8 mouse cellular contexts compared by ENCODE assay signal in the genomic region with DNA sequence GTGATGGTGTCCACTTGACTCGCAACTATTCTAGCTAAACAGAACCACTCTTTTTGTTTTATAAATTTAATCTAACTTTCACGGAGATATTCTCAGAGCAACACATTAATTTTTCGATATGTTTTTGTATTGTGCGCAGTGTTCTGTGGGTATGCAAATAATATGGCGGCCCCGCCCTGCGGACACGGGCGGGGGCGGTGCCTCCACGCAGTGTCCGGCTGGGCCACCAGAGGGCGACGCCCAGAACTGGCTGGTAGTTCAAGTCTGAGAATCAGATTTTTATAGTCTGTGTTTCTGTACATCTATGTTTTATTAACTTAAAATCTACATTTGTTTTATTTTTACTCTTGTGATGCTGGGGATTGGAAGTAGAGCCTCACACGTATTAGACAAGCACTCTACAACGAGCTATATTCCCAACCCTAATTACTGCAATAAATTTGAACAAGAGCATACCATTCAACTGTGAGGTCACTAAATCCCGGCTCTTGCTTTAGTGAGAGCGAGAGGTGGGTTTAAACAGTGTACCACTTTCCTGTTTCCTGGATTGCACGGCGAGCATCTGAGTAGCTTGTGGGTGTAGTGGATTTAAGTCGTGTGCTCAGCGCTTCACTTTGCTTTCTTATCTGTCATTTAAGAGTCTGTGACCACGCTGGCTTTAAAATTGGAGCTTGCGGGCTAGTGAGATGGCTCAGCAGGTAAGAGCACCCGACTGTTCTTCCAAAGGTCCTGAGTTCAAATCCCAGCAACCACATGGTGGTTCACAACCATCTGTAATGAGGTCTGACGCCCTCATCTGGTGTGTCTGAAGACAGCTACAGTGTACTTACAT. TPM values are rescaled to one million over a fixed set of nuclear protein-coding genes. Genes with fewer than 3 reads are reported as not detected.
DNase-seq lines count a peak whose midpoint lies in the region; ATAC-seq lines count a peak whose summit lies in the region.

No protein-coding gene starts in this region.

- peak overlapping the region; percentile 64 for H3K27ac ChIP-seq in hindbrain, embryonic 16.5 days (ENCODE audit: low read depth, low read length)

- ATAC-seq in hindbrain, embryonic 16.5 days = peak; percentile 79

- peak overlapping the region; percentile 45 for H3K4me2 ChIP-seq in hindbrain, embryonic 16.5 days (ENCODE audit: low read length)

- H3K27me3 ChIP-seq in hindbrain, embryonic 16.5 days (replicated peaks; ENCODE audit: control insufficient read depth, insufficient read depth, low read length) = no peaks in the 10 kb centered on the region

- H3K4me1 ChIP-seq in hindbrain, embryonic 16.5 days (ENCODE audit: control insufficient read depth, insufficient read depth, low read depth, low read length) = peaks cover 12% of the 10 kb centered on the region

- H3K9ac ChIP-seq in hindbrain, embryonic 16.5 days (ENCODE audit: low read depth, low read length) = peak overlapping the region; percentile 41; the same call in 1 of the 2 replicates

- H3K36me3 ChIP-seq in hindbrain, embryonic 16.5 days (ENCODE audit: control insufficient read depth, insufficient read depth, low read length) = no peaks in the 10 kb centered on the region

- H3K9me3 ChIP-seq in hindbrain, embryonic 16.5 days (ENCODE audit: control insufficient read depth, low read length) = no peaks in the 10 kb centered on the region

- peak overlapping the region; percentile 14; the same call in 1 of the 2 replicates for H3K4me3 ChIP-seq in hindbrain, embryonic 16.5 days (ENCODE audit: low read length)

- peak; percentile 92 for DNase-seq in T-cell, adult 2 months (ENCODE audit: low spot score)
- DNase-seq in cerebellum, postnatal 25 days = peak; percentile 97 to 98
- peak; percentile 95 for DNase-seq in gastrocnemius, adult 18-20 months (ENCODE audit: low spot score)
- DNase-seq in left cerebral cortex, adult 18-20 months (ENCODE audit: low spot score in 2 of 2) = peak; percentile 91 to 94
- peak; percentile 94 to 96 for DNase-seq in lung, postnatal 4 days
- DNase-seq in retina, postnatal 1 day = peak; percentile 94
- peak; percentile 99 for DNase-seq in thymus, postnatal 4 days

- WGBS in hindbrain, embryonic 16.5 days = 21% methylated on average over 26 of the region's 26 CpGs

RNA-seq across cellular contexts. Expression of a gene that starts 1.8 kb away (rescaled TPM):
- total RNA-seq in gastrocnemius, adult 18-20 months (2021) = 1 to 10 TPM; 3.6 to 3.7 TPM
- 7.7 and 8.3 TPM in 2 replicates for polyA plus RNA-seq in hindbrain, embryonic 16.5 days (2015; fragmentation: Nextera tagmentation; extraction: Ambion mirVana)
- 1 to 10 TPM; 4.0 to 4.3 TPM for total RNA-seq in left cerebral cortex, adult 18-20 months (2021)

RNA-seq across cellular contexts. Expression of a gene that starts 56.0 kb away (rescaled TPM):
- total RNA-seq in gastrocnemius, adult 18-20 months (2021) = under 1 TPM; 0.21 to 0.32 TPM
- 4.4 and 9.0 TPM in 2 replicates for polyA plus RNA-seq in hindbrain, embryonic 16.5 days (2015; fragmentation: Nextera tagmentation; extraction: Ambion mirVana)
- total RNA-seq in left cerebral cortex, adult 18-20 months (2021) = 1 to 10 TPM; 1.4 to 1.7 TPM

Comparison
In these comparisons a context has a peak if more than half of its experiments do, and no peak if none do; other contexts are left out.
1. Peak in every context shown above with its lines: DNase-seq, ATAC-seq, H3K4me3 ChIP-seq and H3K27ac ChIP-seq.